Mouse (Mus musculus): ENCODE measurements at regions not wholly inside any gene's neighbourhood (a gene's known extent, or its start where the extent isn't known, plus 50 kb on each side); places are given as distances from the start of the nearest gene placed in this dataset.
A peak's percentile ranks its signal among the peaks of the same experiment; 100 is the strongest.

- Histone ChIP-seq H3K4me3 (replicated peaks; ENCODE audit: low read length) (no peak overlapping the region), H3K4me1 (ENCODE audit: control insufficient read depth, insufficient read depth, low read length) (peaks cover 7% of the 10 kb centered on the region; the same call in 1 of the 2 replicates), H3K36me3 (ENCODE audit: control insufficient read depth, insufficient read depth, low read length) (no peaks in the 10 kb centered on the region), H3K27me3 (ENCODE audit: control insufficient read depth, insufficient read depth, low read length) (no peaks in the 10 kb centered on the region), H3K27ac (replicated peaks; ENCODE audit: low read depth, low read length) (no peak overlapping the region), H3K9ac (ENCODE audit: low read depth, low read length, severe bottlenecking) (no peak overlapping the region), H3K9me3 (ENCODE audit: control insufficient read depth, low read length) (no peaks in the 10 kb centered on the region), H3K4me2 (replicated peaks; ENCODE audit: low read depth, low read length, severe bottlenecking) (no peak overlapping the region)
- 55% methylated on average over 7 of the region's 7 CpGs for WGBS
- no peak for TF ChIP-seq POLR2A (IDR thresholded peaks at IDR 0.05; ENCODE audit: borderline replicate concordance, extremely low read depth, insufficient read depth, insufficient read length)
- DNase-seq (ENCODE audit: low spot score) = no peak
- ATAC-seq (ENCODE audit: low FRiP score, low read depth) = no peak
Measured at GRCm38 (mm10) chr2:45181552-45181951, 64.4 kb upstream of the Zeb2 start.

- Histone ChIP-seq H3K4me3 (replicated peaks; ENCODE audit: low read length) (no peak overlapping the region), H3K4me2 (replicated peaks; ENCODE audit: low read depth, low read length, severe bottlenecking) (no peak overlapping the region), H3K4me1 (ENCODE audit: control insufficient read depth, insufficient read depth, low read length) (0 out of 2 replicates have a peak, but pooled peaks cover 2% of the 10 kb centered on the region), H3K27me3 (ENCODE audit: control insufficient read depth, insufficient read depth, low read length) (no peaks in the 10 kb centered on the region), H3K36me3 (ENCODE audit: control insufficient read depth, insufficient read depth, low read length) (no peaks in the 10 kb centered on the region), H3K9ac (ENCODE audit: low read depth, low read length, severe bottlenecking) (no peak overlapping the region), H3K27ac (replicated peaks; ENCODE audit: low read depth, low read length) (no peak overlapping the region), H3K9me3 (ENCODE audit: control insufficient read depth, low read length) (no peaks in the 10 kb centered on the region)
- ATAC-seq (ENCODE audit: low FRiP score, low read depth) (no peak), DNase-seq (ENCODE audit: low spot score) (no peak)
- 100% methylated on average over 1 of the region's 1 CpGs for WGBS
- no peak for TF ChIP-seq POLR2A (IDR thresholded peaks at IDR 0.05; ENCODE audit: borderline replicate concordance, extremely low read depth, insufficient read depth, insufficient read length)
Measured at GRCm38 (mm10) chr2:45178849-45179453, 61.8 kb upstream of the Zeb2 start.

GRCm38 (mm10) chr2:45172382-45172781, 55.2 kb upstream of the Zeb2 start:
- DNase-seq (ENCODE audit: low spot score) = no peak
- H3K27me3 ChIP-seq (ENCODE audit: control insufficient read depth, insufficient read depth, low read length) = no peaks in the 10 kb centered on the region
- WGBS = 88% methylated on average over 8 of the region's 8 CpGs
- H3K4me1 ChIP-seq (ENCODE audit: control insufficient read depth, insufficient read depth, low read length) = 0 out of 2 replicates have a peak, but pooled peaks cover 6% of the 10 kb centered on the region
- H3K4me2 ChIP-seq (replicated peaks; ENCODE audit: low read depth, low read length, severe bottlenecking) = no peak overlapping the region
- no peak overlapping the region for H3K9ac ChIP-seq (ENCODE audit: low read depth, low read length, severe bottlenecking)
- no peak for TF ChIP-seq POLR2A (IDR thresholded peaks at IDR 0.05; ENCODE audit: borderline replicate concordance, extremely low read depth, insufficient read depth, insufficient read length)
- no peak for ATAC-seq (ENCODE audit: low FRiP score, low read depth)
- H3K4me3 ChIP-seq (replicated peaks; ENCODE audit: low read length) = no peak overlapping the region
- H3K36me3 ChIP-seq (ENCODE audit: control insufficient read depth, insufficient read depth, low read length) = no peaks in the 10 kb centered on the region
- no peaks in the 10 kb centered on the region for H3K9me3 ChIP-seq (ENCODE audit: control insufficient read depth, low read length)
- H3K27ac ChIP-seq (replicated peaks; ENCODE audit: low read depth, low read length) = no peak overlapping the region

GRCm38 (mm10) chr2:45171520-45172173, 54.5 kb upstream of the Zeb2 start:
- WGBS = 67% methylated on average over 12 of the region's 12 CpGs
- Histone ChIP-seq H3K4me1 (ENCODE audit: control insufficient read depth, insufficient read depth, low read length) (0 out of 2 replicates have a peak, but pooled peaks cover 6% of the 10 kb centered on the region), H3K4me2 (replicated peaks; ENCODE audit: low read depth, low read length, severe bottlenecking) (no peak overlapping the region), H3K9ac (ENCODE audit: low read depth, low read length, severe bottlenecking) (no peak overlapping the region), H3K36me3 (ENCODE audit: control insufficient read depth, insufficient read depth, low read length) (no peaks in the 10 kb centered on the region), H3K4me3 (replicated peaks; ENCODE audit: low read length) (no peak overlapping the region), H3K9me3 (ENCODE audit: control insufficient read depth, low read length) (no peaks in the 10 kb centered on the region), H3K27ac (replicated peaks; ENCODE audit: low read depth, low read length) (no peak overlapping the region), H3K27me3 (ENCODE audit: control insufficient read depth, insufficient read depth, low read length) (no peaks in the 10 kb centered on the region)
- DNase-seq (ENCODE audit: low spot score) (no peak), ATAC-seq (ENCODE audit: low FRiP score, low read depth) (no peak)
- TF ChIP-seq POLR2A (IDR thresholded peaks at IDR 0.05; ENCODE audit: borderline replicate concordance, extremely low read depth, insufficient read depth, insufficient read length) = no peak

GRCm38 (mm10) chr2:45170272-45170671, 53.1 kb upstream of the Zeb2 start:
- Histone ChIP-seq H3K4me2 (replicated peaks; ENCODE audit: low read depth, low read length, severe bottlenecking) (no peak overlapping the region), H3K27me3 (ENCODE audit: control insufficient read depth, insufficient read depth, low read length) (no peaks in the 10 kb centered on the region), H3K9ac (ENCODE audit: low read depth, low read length, severe bottlenecking) (no peak overlapping the region), H3K4me3 (replicated peaks; ENCODE audit: low read length) (no peak overlapping the region), H3K9me3 (ENCODE audit: control insufficient read depth, low read length) (no peaks in the 10 kb centered on the region), H3K27ac (replicated peaks; ENCODE audit: low read depth, low read length) (no peak overlapping the region), H3K4me1 (ENCODE audit: control insufficient read depth, insufficient read depth, low read length) (0 out of 2 replicates have a peak, but pooled peaks cover 6% of the 10 kb centered on the region), H3K36me3 (ENCODE audit: control insufficient read depth, insufficient read depth, low read length) (no peaks in the 10 kb centered on the region)
- ATAC-seq (ENCODE audit: low FRiP score, low read depth) (no peak), DNase-seq (ENCODE audit: low spot score) (peak; percentile 6)
- WGBS = 19% methylated on average over 3 of the region's 3 CpGs
- TF ChIP-seq POLR2A (IDR thresholded peaks at IDR 0.05; ENCODE audit: borderline replicate concordance, extremely low read depth, insufficient read depth, insufficient read length) = no peak

All from limb, embryonic 14.5 days (tissue).